Mouse (Mus musculus) olfactory bulb, adult 2 months (tissue): ENCODE results near the gene Hacl1.

Experiments
- CTCF ChIP-seq: fragments of 200-500 bp; IDR thresholded peaks from 2 replicates; pipeline ENCODE4 v1.5.1; 2012; ENCODE audit warnings: low read depth, mild to moderate bottlenecking, low read length, moderate library complexity; ENCODE audit not compliant: insufficient read depth
- POLR2A ChIP-seq: fragments of 200-500 bp; IDR thresholded peaks from 2 replicates; pipeline ENCODE4 v1.6.1; 2012; ENCODE audit warnings: mild to moderate bottlenecking, low read depth, low read length, moderate library complexity; ENCODE audit not compliant: insufficient read depth

GRCm38 (mm10) chr14:31570131-31570951, 70.7 kb downstream of the Hacl1 start:
- no peak for TF ChIP-seq CTCF
- TF ChIP-seq POLR2A: no peak
